Mouse (Mus musculus): Measurements from ENCODE around the gene Dcps. TPM values are rescaled to one million over a fixed set of nuclear protein-coding genes. Genes with fewer than 3 reads are reported as not detected.

Gene Dcps
- polyA plus RNA-seq (2014; fragmentation: Illumina TruSeq; extraction: RNeasy Lipid Tissue Mini Kit (QIAGEN cat#74804); ENCODE audit: low read depth, low replicate concordance): 6.1 TPM

DNA sequence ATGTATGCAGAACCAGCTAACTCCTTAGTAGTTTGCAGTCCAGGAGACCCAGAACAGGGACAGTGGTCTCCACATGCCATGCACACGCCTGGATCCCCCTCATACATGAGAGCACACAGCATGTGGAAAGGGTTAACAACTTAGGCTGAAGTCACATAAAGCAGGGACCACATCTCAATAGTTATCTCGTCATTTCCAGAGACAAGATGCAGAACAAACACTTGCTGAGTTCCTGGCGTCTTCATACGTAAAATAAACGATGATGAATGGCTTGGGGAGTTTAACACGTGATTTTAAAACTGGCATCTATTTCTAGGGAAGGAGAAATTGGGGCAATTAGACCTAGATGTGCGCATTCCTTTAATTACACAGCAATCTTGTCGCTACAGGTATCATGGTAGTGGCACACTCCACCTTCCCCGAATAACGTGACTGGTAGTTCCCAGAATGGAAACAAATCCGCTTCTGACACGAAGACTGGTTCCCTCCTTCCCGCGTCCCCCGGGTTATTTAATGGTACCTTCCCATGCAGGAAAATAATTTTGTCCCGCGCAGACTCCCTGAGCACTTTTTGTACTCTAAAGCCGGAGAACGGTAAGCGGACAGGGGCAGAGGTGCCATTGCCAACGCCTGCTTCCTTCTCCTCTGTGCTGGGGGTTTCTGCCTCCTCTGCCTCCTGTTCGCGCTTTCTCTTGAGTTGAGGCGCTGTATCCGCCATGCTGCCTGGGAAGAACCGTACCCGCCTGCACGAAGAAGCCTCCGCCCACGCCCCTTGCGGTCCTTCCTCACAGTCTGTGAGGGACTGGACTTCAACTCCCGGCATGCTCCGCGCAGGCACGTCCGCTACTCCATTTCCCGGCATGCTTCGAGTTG, at the start of gene Dcps:
Gene Dcps, minus strand, starts transcription at position 811 of the 873 bp plus-strand sequence.

DNA sequence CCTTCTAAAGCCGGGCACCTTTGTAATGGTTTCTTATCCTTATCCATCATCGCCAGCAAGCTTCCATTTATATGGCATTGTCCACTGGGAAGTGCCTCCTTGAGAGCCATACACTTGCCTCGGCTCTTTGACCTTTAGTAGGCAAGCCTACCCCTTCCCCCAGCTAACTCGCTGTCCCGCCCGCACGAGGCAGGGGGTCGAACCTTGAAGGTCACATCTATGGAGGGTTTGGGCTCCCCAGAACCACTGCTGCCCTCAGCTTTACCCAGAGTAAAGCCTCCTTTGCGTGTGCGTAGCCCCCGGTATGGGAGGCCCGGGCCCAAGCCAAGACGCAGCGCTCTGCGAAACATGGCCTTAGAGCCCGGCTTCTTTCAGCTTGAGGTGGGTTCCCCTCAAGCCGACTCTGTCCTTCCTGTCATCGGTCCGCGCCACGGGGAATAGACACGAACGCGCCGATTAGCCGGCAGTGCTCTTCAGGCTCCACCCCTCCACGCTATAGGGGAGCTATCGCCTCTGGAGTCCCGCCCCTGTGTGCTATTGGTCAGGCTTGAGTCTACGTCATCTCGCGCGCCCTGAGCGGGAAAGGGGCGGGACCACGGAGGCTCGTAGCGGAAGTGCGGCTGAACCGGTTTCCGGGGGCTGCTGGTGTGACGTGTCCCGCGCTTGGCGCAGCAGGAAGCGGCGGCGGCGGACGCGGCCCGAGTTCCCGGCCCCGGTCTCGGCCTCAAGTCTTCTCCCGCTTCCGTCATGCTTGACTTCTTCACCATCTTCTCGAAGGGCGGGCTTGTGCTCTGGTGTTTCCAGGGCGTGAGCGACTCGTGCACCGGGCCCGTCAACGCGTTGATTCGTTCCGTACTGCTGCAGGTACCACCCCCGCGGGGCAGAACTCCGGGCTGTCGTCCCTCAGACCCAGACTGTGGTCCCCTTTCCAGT, 34.9 kb upstream of the Dcps start, which contains the start of gene Foxred1:
Gene Foxred1, minus strand, starts transcription at position 514 of the 933 bp plus-strand sequence.

DNA sequence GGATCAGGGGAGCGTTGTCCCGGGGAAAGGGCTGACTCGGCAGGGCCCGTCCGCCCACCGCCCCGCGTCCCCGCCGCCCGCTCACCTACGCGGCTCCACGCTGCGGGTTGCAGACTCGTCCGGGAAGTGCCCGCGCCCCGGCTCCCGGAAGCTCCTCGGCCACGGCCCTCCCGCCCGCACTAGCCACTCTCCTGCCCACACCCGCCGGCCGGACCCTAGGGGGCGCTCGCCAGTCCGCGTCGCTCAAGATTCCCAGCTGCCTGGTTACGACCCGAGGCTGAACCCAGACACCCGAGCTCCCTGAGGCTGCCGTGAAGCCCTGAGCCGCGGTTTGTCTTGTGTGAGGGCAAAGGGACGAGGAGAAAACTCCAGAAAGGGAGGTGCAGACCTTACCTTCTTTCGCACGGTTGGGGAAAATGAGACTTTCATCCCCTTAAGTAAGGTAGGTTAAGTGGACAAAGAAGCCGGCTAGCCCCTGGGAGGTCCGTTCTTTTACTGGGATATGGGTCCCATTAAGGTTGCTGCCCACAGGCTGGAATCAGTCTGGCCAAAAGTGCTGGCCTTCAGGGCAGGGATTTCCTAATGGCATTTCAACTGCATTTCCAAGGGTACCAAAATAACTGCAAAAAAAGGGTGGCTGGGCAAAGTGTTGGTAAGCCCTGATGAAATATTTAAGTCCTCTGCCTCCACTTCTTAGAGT, 24.1 kb upstream of the Dcps start, which contains the start of the genes Srpr and Tirap:
Gene Srpr, plus strand, starts transcription at position 404 of the 700 bp plus-strand sequence.
Gene Tirap, minus strand, starts transcription at position 520 of the 700 bp plus-strand sequence.

DNA sequence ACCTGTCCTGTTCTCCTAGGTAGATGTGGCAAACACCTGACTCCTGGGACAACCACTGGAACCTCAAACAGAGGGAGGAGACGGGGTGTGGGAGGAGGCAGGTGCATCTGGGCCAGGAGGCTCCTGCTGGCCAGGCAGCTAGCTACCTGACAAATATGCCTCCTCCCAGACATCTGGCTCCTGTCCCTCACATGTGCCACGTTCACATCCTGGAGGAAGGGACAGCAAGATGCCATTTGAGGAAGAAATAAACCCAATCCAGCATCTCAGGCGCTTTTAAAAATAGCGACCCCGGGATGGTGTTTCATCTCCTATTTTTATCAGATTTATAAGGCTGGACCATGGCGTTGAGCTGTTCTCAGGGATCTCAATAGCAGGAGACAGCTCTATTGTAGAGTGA, 56.7 kb downstream of the Dcps start, which contains the start of gene St3gal4:
Gene St3gal4, minus strand, starts transcription at position 101 of the 400 bp plus-strand sequence.

Other genes with a start within 250 kb of the Dcps start
- 410 TPM for gene St3gal4, start 56.8 kb downstream of the Dcps start, polyA plus RNA-seq (2014; fragmentation: Illumina TruSeq; extraction: RNeasy Lipid Tissue Mini Kit (QIAGEN cat#74804); ENCODE audit: low read depth, low replicate concordance)
- 263 TPM for gene Srpr, start 24.1 kb upstream of the Dcps start, polyA plus RNA-seq (2014; fragmentation: Illumina TruSeq; extraction: RNeasy Lipid Tissue Mini Kit (QIAGEN cat#74804); ENCODE audit: low read depth, low replicate concordance)
- gene Tirap, start 24.2 kb upstream of the Dcps start, polyA plus RNA-seq (2014; fragmentation: Illumina TruSeq; extraction: RNeasy Lipid Tissue Mini Kit (QIAGEN cat#74804); ENCODE audit: low read depth, low replicate concordance): 23.3 TPM
- 21.9 TPM for gene Foxred1, start 35.0 kb upstream of the Dcps start, polyA plus RNA-seq (2014; fragmentation: Illumina TruSeq; extraction: RNeasy Lipid Tissue Mini Kit (QIAGEN cat#74804); ENCODE audit: low read depth, low replicate concordance)
- gene Fam118b, start 91.7 kb upstream of the Dcps start, polyA plus RNA-seq (2014; fragmentation: Illumina TruSeq; extraction: RNeasy Lipid Tissue Mini Kit (QIAGEN cat#74804); ENCODE audit: low read depth, low replicate concordance): 39.1 TPM
- 5.9 TPM for gene Rpusd4, start 91.8 kb upstream of the Dcps start, polyA plus RNA-seq (2014; fragmentation: Illumina TruSeq; extraction: RNeasy Lipid Tissue Mini Kit (QIAGEN cat#74804); ENCODE audit: low read depth, low replicate concordance)
- gene Cdon, start 245.1 kb upstream of the Dcps start, polyA plus RNA-seq (2014; fragmentation: Illumina TruSeq; extraction: RNeasy Lipid Tissue Mini Kit (QIAGEN cat#74804); ENCODE audit: low read depth, low replicate concordance): 17.7 TPM